Mouse (Mus musculus): Measurements from ENCODE around the gene Spem1.

DNA sequence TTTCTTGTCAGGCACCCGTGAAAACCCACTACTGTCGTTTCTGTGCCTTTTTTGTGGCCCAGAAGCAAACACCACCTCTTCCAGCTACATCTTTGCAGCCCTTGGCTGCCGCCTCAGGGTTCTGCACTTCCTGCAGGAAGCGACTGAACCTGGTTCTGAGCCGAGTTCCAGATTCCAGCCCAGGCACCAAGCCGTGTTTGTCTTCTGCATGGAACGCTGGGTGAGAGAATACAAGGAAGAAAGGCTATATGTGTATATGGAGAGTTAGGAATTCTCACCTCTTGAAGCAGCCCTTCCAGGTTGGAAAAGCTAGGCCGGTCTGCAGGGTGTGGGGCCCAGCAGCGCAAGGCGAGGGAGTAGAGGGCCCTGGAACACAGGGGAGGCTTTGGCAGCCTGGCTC is 32.7 kb upstream of the Spem1 start:
- TF ChIP-seq POLR2A (IDR thresholded peaks at IDR 0.05; ENCODE audit: borderline replicate concordance, extremely low read depth, low read depth, low read length) (no peak), CTCF (IDR thresholded peaks at IDR 0.05; ENCODE audit: insufficient read depth, low read length) (no peak)
